Mouse (Mus musculus) layer of hippocampus, adult 9-11 months (tissue): ENCODE measurements around the gene Cog4.

Experiments used
- DNase-seq: peaks from one replicate; pipeline ENCODE4 v3.0.0; 2022

The Cog4 gene

GRCm38 (mm10) chr8:110846405-110847170 is at the start of gene Cog4, which contains the start of gene Sf3b3:
Gene Cog4 (plus strand): TSS chr8:110846600.
Gene Sf3b3 (minus strand): TSS chr8:110846787.
- DNase-seq = peak; percentile 83

GRCm38 (mm10) chr8:110797086-110797485 is 49.3 kb upstream of the Cog4 start:
- no peak for DNase-seq

GRCm38 (mm10) chr8:110802988-110803387 is 43.4 kb upstream of the Cog4 start:
- DNase-seq = no peak

GRCm38 (mm10) chr8:110803856-110804255 is 42.5 kb upstream of the Cog4 start:
- DNase-seq = no peak

GRCm38 (mm10) chr8:110804825-110805514 is 41.4 kb upstream of the Cog4 start:
- no peak for DNase-seq

GRCm38 (mm10) chr8:110805669-110806068 is 40.7 kb upstream of the Cog4 start, which contains the start of gene Il34:
Gene Il34 (minus strand): TSS chr8:110805924.
- DNase-seq = no peak

GRCm38 (mm10) chr8:110806146-110806545 is 40.3 kb upstream of the Cog4 start:
- DNase-seq = no peak

- DNase-seq = peak; percentile 33
Observed at GRCm38 (mm10) chr8:110808495-110809472, 37.6 kb upstream of the Cog4 start.

- no peak for DNase-seq
Observed at GRCm38 (mm10) chr8:110809831-110810230, 36.6 kb upstream of the Cog4 start.

GRCm38 (mm10) chr8:110810481-110811065 is 35.8 kb upstream of the Cog4 start:
- no peak for DNase-seq

GRCm38 (mm10) chr8:110811116-110811515 is 35.3 kb upstream of the Cog4 start:
- no peak for DNase-seq

GRCm38 (mm10) chr8:110811793-110812192 is 34.6 kb upstream of the Cog4 start:
- DNase-seq = no peak

- no peak for DNase-seq
Observed at GRCm38 (mm10) chr8:110812349-110813080, 33.9 kb upstream of the Cog4 start.

GRCm38 (mm10) chr8:110813081-110813812 is 33.2 kb upstream of the Cog4 start:
- no peak for DNase-seq

- no peak for DNase-seq
Observed at GRCm38 (mm10) chr8:110815308-110815707, 31.1 kb upstream of the Cog4 start.

GRCm38 (mm10) chr8:110816990-110817389 is 29.4 kb upstream of the Cog4 start:
- no peak for DNase-seq

- DNase-seq = no peak
Observed at GRCm38 (mm10) chr8:110818593-110818992, 27.8 kb upstream of the Cog4 start.

GRCm38 (mm10) chr8:110820257-110820656 is 26.1 kb upstream of the Cog4 start:
- no peak for DNase-seq

GRCm38 (mm10) chr8:110821960-110822359 is 24.4 kb upstream of the Cog4 start:
- no peak for DNase-seq

- DNase-seq = no peak
Observed at GRCm38 (mm10) chr8:110824861-110825260, 21.5 kb upstream of the Cog4 start.

GRCm38 (mm10) chr8:110828511-110828910 is 17.9 kb upstream of the Cog4 start:
- no peak for DNase-seq
